Mouse (Mus musculus): ENCODE measurements around the gene Mprip.

DNA sequence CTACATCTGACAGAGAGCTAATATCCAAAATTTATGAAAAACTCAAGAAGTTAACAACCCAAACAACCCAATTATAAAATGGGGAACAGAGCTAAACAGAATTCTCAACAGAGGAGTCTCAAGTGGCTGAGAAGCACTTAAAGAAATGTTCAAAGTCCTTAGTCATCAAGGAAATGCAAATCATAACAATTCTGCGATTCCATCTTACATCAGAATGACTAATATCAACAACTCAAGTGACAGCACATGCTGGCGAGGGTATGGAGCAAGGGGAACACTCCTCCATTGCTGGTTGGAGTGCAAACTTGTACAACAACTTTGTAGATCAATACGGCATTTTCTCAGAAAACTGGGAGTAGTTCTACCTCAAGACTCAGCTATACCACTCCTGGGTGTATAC lies 38.9 kb upstream of the Mprip start:
- TF ChIP-seq CTCF (IDR thresholded peaks at IDR 0.05; ENCODE audit: insufficient read depth, low read depth, low read length) (no peak), POLR2A (IDR thresholded peaks at IDR 0.05; ENCODE audit: insufficient read depth, low read depth, low read length) (no peak)
